Mouse (Mus musculus) hindbrain, postnatal 0 days (tissue): Measurements from ENCODE around the gene Nvl. TPM values are rescaled to one million over a fixed set of nuclear protein-coding genes. Genes with fewer than 3 reads are reported as not detected.

Experiments used
- ATAC-seq: fragments of 200-750 bp; cut with Nextera tagmentation; 2 replicates; pipeline ENCODE4 v1.8.0; 2017; ENCODE audit warnings: mild to moderate bottlenecking, moderate TSS enrichment, moderate library complexity
- DNase-seq: peaks from one replicate; pipeline ENCODE4 v3.0.0-alpha.2; 2015; ENCODE audit warnings: low spot score
- H3K27ac ChIP-seq: fragments of 300-500 bp; sonication (generic); 2 replicates; pipeline ENCODE4 v1.5.1; 2014; ENCODE audit warnings: mild to moderate bottlenecking
- H3K27me3 ChIP-seq: fragments of 300-500 bp; sonication (generic); 2 replicates; pipeline ENCODE4 v1.6.1; 2014; ENCODE audit warnings: low read length, mixed read lengths; ENCODE audit not compliant: insufficient read depth
- H3K36me3 ChIP-seq: fragments of 300-500 bp; sonication (generic); 2 replicates; pipeline ENCODE4 v1.6.1; 2014; ENCODE audit warnings: low read length, mixed read lengths; ENCODE audit not compliant: insufficient read depth
- H3K4me1 ChIP-seq: fragments of 300-500 bp; sonication (generic); 2 replicates; pipeline ENCODE4 v1.6.1; 2014; ENCODE audit warnings: antibody characterized with exemption, low read length, mixed read lengths; ENCODE audit not compliant: insufficient read depth
- H3K4me2 ChIP-seq: fragments of 300-500 bp; sonication (generic); 2 replicates; pipeline ENCODE4 v1.6.1; 2014; ENCODE audit warnings: low read depth, mild to moderate bottlenecking, low read length, moderate library complexity, mixed read lengths
- H3K4me3 ChIP-seq: fragments of 300-500 bp; sonication (generic); 2 replicates; pipeline ENCODE4 v1.5.1; 2014; ENCODE audit warnings: low read length
- H3K9ac ChIP-seq: fragments of 300-500 bp; sonication (generic); replicated peaks from 2 replicates; pipeline ENCODE4 v1.6.1; 2014; ENCODE audit warnings: mild to moderate bottlenecking, low read length, moderate library complexity, mixed read lengths
- H3K9me3 ChIP-seq: fragments of 300-500 bp; sonication (generic); 2 replicates; pipeline ENCODE4 v1.6.1; 2016; ENCODE audit warnings: low read length, mixed read lengths
- CTCF ChIP-seq: IDR thresholded peaks from 2 replicates; pipeline ENCODE4 v1.5.1; 2016; ENCODE audit warnings: antibody characterized with exemption, control low read depth, low read depth
- WGBS: fragments of 180-500 bp; shearing (Covaris S2); extraction: QIAGEN DNeasy Blood & Tissue Kit; methylation state at CpG from one replicate; pipeline ENCODE4 v1.1.7; 2014; 5-methylcytosine and 5-hydroxymethylcytosine counted together
- polyA plus RNA-seq: library from polyadenylated mRNA; unstranded; fragments of >200 nt; fragmentation: Nextera tagmentation; extraction: Ambion mirVana; gene quantifications from 2 replicates; pipeline ENCODE4 v1.2.1, GENCODE M21; 2015
- total RNA-seq: library from RNA; depleted of rRNA; stranded (reverse); fragments of >200 nt; gene quantifications from 2 replicates; pipeline ENCODE4 v1.2.3, GENCODE M21; 2014; rRNA removed

The Nvl gene
- total and polyA plus RNA-seq, 2 experiments from 2014 or later = 24.7 to 26.8 TPM

DNA sequence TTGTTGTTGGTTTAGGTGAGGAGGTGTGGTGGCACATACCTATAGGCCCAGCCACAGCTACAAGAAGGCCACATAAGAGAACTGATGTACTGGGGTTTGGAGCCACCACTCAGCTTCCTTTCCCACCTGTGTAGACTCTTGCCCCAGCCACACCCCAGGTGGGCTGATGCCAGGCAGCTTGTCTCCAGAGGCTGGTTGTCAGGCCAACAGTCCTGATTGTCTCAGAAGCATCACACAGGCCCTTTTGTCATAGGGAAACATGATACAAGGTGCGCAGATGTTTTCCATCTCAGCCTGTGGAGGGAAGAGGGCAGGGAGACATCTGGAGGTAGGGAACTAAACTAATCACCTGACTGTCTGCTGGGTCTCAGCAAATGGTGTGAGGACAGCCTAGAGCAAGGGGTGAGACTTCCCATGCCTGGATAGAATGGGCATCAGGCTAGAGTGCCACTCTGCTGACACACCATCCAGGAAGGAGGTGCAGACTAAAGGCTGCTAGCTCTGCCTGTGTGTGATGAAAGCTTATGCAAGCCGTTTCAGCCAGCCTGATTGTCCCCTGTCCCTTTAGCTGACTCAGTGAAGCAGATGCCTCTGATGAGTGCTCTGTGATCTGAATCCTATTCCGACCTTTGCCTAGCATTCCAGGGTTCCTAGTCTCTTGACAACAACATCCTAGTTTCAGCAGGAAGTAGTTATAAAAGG lies 82.1 kb downstream of the Nvl start:
- no peak for TF ChIP-seq CTCF
- Histone ChIP-seq H3K27ac (no peak overlapping the region), H3K9me3 (no peaks in the 10 kb centered on the region), H3K27me3 (no peaks in the 10 kb centered on the region), H3K4me1 (no peaks in the 10 kb centered on the region), H3K4me2 (no peak overlapping the region), H3K36me3 (no peaks in the 10 kb centered on the region), H3K9ac (no peak overlapping the region), H3K4me3 (no peak overlapping the region)
- WGBS = 71% methylated on average over 3 of the region's 3 CpGs
- ATAC-seq (no peak), DNase-seq (no peak)

DNA sequence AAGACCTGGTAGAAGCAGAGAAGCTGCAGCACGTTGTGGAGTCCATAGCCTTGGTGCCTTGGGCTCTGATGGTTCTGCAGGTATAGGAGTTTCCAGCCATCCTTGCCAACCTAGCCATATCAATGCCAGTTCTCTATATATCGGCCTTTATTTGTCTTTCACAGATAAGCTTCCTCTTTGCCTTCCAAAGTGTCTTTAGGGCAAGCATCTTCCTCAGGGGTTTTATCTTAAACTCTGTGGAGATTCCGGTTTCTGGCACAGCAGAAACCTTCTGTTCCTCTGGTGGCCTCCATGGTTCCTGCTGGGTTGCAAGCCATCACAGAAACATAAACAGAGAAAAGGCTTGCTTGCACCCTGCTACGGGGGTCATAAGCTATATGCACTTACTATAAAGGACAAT lies 91.1 kb downstream of the Nvl start:
- Histone ChIP-seq H3K9me3 (no peaks in the 10 kb centered on the region), H3K27ac (no peak overlapping the region), H3K9ac (no peak overlapping the region), H3K4me1 (no peaks in the 10 kb centered on the region), H3K27me3 (no peaks in the 10 kb centered on the region), H3K4me3 (no peak overlapping the region), H3K4me2 (no peak overlapping the region), H3K36me3 (no peaks in the 10 kb centered on the region)
- WGBS = 84% methylated on average over 4 of the region's 4 CpGs
- ATAC-seq (no peak), DNase-seq (no peak)
- TF ChIP-seq CTCF = no peak

DNA sequence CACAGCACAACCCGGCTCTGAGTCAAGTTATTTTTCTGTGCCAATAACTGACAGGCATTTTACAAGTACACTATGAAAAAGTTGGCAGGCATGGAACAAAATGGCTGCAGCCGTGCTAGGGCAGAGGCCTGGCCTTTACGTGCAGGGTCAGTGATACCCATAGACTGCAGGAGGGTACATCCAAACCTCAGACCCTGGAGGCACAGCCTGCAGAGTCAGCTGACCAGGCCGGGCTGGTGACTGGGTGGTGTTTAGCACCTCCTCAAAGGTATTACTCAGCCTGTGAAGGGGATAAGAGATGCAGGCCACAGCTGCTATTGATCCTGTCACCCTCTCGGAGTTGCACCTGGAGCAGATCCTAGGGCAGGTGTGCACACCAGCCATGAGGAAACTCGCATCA lies 93.1 kb downstream of the Nvl start, which contains the start of gene 9130409I23Rik:
TSS of gene 9130409I23Rik (plus strand) at position 301 of the 400 bp plus-strand sequence.
- H3K4me1 ChIP-seq = no peaks in the 10 kb centered on the region
- DNase-seq = no peak
- H3K27me3 ChIP-seq = no peaks in the 10 kb centered on the region
- H3K36me3 ChIP-seq = no peaks in the 10 kb centered on the region
- no peak within 1 kb of the TSS for H3K4me3 ChIP-seq
- no peak within 1 kb of the TSS for H3K9ac ChIP-seq
- no peak within 1 kb of the TSS for H3K27ac ChIP-seq
- H3K4me2 ChIP-seq = no peak within 1 kb of the TSS
- 87% methylated on average over 6 of the region's 6 CpGs for WGBS
- no peak for ATAC-seq
- TF ChIP-seq CTCF = no peak
- H3K9me3 ChIP-seq = no peaks in the 10 kb centered on the region

DNA sequence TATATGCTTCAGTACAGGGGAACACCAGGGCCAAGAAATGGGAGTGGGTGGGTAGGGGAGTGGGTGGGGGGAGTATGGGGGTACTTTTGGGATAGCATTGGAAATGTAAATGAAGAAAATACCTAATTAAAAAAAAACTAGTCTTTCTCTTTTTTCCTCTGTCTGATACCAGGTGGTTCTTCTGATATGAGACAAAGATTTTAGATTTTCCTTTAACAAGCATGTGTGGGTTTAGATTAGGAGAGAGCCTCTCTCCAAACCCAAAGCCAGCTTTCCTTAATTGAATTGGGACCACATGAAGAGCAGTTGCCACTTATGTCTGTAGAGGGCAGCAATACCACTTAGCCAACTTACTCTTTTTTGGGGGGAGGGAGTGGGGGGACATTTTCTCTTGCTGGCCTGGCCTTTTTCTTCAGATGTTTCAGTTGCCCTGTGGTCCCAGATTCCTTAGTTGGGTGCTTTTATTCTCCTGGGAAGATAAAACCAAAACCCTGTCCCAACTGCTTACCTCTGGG lies 94.6 kb downstream of the Nvl start:
- Histone ChIP-seq H3K9me3 (no peaks in the 10 kb centered on the region), H3K4me1 (no peaks in the 10 kb centered on the region), H3K27ac (no peak overlapping the region), H3K4me2 (no peak overlapping the region), H3K9ac (no peak overlapping the region), H3K27me3 (no peaks in the 10 kb centered on the region), H3K4me3 (no peak overlapping the region), H3K36me3 (no peaks in the 10 kb centered on the region)
- DNase-seq (peak; percentile 14), ATAC-seq (no peak)
- TF ChIP-seq CTCF = peak; percentile 45

DNA sequence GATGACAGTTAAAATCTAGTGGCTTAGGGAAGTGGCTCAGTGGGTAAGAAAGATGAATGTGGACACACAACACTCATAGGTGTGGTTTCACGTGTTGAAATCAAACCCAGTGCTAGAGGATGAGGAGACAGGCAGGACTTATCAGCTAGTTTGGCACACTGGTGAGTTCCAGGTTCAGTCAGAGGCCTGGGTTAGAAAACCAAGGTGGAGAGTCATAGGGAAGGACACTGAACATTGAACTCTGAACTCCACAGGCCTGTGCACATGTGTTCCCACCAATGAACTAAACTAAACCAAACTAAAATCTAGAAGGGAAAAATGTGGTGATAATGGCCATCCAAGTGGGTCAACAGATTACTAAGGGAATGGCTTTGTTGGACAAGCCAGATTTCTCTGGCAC lies 96.5 kb downstream of the Nvl start:
- no peak for TF ChIP-seq CTCF
- WGBS = 64% methylated on average over 1 of the region's 1 CpGs
- Histone ChIP-seq H3K27ac (no peak overlapping the region), H3K4me2 (no peak overlapping the region), H3K9ac (no peak overlapping the region), H3K4me3 (no peak overlapping the region), H3K4me1 (no peaks in the 10 kb centered on the region), H3K9me3 (no peaks in the 10 kb centered on the region), H3K27me3 (no peaks in the 10 kb centered on the region), H3K36me3 (no peaks in the 10 kb centered on the region)
- ATAC-seq (no peak), DNase-seq (no peak)

DNA sequence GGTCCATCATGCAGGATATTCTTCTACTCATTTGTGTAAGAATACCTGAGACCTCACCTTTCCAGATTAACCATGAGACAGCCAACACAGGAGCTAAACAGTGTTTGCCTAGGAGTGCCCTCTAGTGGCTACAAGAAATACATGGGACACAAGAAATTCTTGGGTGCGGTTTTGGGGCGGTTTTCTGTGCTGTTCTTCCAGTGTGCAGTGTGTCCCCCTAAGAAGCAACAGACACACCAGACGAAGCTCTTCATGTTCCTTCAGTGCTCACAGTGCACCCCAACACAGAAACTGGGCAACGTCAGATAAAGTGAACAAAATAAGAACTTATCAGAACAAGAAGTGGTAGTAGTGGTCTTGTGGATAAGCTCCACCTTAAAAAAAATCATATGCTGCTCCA lies 104.4 kb downstream of the Nvl start:
- ATAC-seq (no peak), DNase-seq (peak; percentile 70)
- Histone ChIP-seq H3K9me3 (no peaks in the 10 kb centered on the region), H3K4me3 (no peak overlapping the region), H3K4me1 (no peaks in the 10 kb centered on the region), H3K27ac (no peak overlapping the region), H3K4me2 (no peak overlapping the region), H3K27me3 (no peaks in the 10 kb centered on the region), H3K9ac (no peak overlapping the region), H3K36me3 (no peaks in the 10 kb centered on the region)
- 8% methylated on average over 4 of the region's 4 CpGs for WGBS
- TF ChIP-seq CTCF = peak; percentile 80

DNA sequence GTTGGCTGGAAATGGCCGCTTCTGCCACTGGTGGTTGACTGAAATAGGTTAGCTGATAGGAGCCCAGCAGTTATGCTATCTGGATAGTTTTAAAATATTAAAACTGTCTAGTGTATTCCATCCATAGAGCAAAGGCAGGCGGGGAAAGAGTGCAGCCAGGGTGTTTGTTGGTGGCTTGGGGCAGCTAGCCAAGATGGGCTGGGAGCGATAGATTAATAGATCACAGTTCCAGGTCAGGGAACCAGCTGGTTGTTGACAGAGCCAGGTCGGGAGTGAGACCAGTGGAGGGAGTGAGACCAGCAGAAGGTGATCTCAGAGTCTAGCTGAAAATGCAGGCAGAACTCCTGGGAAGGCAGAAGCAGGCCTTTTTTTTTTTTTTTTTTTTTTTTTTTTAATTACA lies 106.4 kb downstream of the Nvl start:
- no peak for DNase-seq
- H3K27me3 ChIP-seq = no peaks in the 10 kb centered on the region
- H3K36me3 ChIP-seq = no peaks in the 10 kb centered on the region
- WGBS = 59% methylated on average over 4 of the region's 4 CpGs
- no peak overlapping the region for H3K27ac ChIP-seq
- no peaks in the 10 kb centered on the region for H3K4me1 ChIP-seq
- H3K4me3 ChIP-seq = no peak overlapping the region
- H3K9ac ChIP-seq = no peak overlapping the region
- no peaks in the 10 kb centered on the region for H3K9me3 ChIP-seq
- H3K4me2 ChIP-seq = no peak overlapping the region
- no peak for ATAC-seq
- TF ChIP-seq CTCF = no peak

Other genes starting within 250 kb of the Nvl start
- 70.2 and 76.1 TPM in 2 replicates for gene Pycr2, start 239.9 kb downstream of the Nvl start, total RNA-seq
- 63.4 and 64.7 TPM in 2 replicates for gene Pycr2, start 239.9 kb downstream of the Nvl start, polyA plus RNA-seq
- not detected in 2 replicates for gene Lefty1, start 209.2 kb downstream of the Nvl start, total RNA-seq
- 0.29 and 0.42 TPM in 2 replicates for gene Lefty1, start 209.2 kb downstream of the Nvl start, polyA plus RNA-seq
- 2.9 and 5.4 TPM in 2 replicates for gene Tmem63a, start 201.9 kb downstream of the Nvl start, total RNA-seq
- gene Tmem63a, start 201.9 kb downstream of the Nvl start, polyA plus RNA-seq = 2.5 and 3.0 TPM in 2 replicates
- 8.9 and 15.2 TPM in 2 replicates for gene Ephx1, start 123.3 kb downstream of the Nvl start, total RNA-seq
- 13.3 and 15.8 TPM in 2 replicates for gene Ephx1, start 123.3 kb downstream of the Nvl start, polyA plus RNA-seq
- gene 9130409I23Rik, start 93.0 kb downstream of the Nvl start, total RNA-seq = not detected in 2 replicates
- not detected in 2 replicates for gene 9130409I23Rik, start 93.0 kb downstream of the Nvl start, polyA plus RNA-seq
- gene Cnih4, start 489 bp upstream of the Nvl start, total RNA-seq = 10.8 and 12.9 TPM in 2 replicates
- 59.9 and 61.3 TPM in 2 replicates for gene Cnih4, start 489 bp upstream of the Nvl start, polyA plus RNA-seq
- gene Wdr26, start 67.8 kb upstream of the Nvl start, total RNA-seq = 40.1 and 47.0 TPM in 2 replicates
- gene Wdr26, start 67.8 kb upstream of the Nvl start, polyA plus RNA-seq = 45.3 and 47.4 TPM in 2 replicates
- 23.0 and 24.3 TPM in 2 replicates for gene Cnih3, start 208.4 kb upstream of the Nvl start, total RNA-seq
- 13.2 and 13.4 TPM in 2 replicates for gene Cnih3, start 208.4 kb upstream of the Nvl start, polyA plus RNA-seq